Mouse (Mus musculus): ENCODE data around the gene Anapc11. TPM values are rescaled to one million over a fixed set of nuclear protein-coding genes. Genes with fewer than 3 reads are reported as not detected.

Anapc11 gene
- total and polyA plus RNA-seq, 2 experiments from 2014 or later = 43.4 to 163 TPM

DNA sequence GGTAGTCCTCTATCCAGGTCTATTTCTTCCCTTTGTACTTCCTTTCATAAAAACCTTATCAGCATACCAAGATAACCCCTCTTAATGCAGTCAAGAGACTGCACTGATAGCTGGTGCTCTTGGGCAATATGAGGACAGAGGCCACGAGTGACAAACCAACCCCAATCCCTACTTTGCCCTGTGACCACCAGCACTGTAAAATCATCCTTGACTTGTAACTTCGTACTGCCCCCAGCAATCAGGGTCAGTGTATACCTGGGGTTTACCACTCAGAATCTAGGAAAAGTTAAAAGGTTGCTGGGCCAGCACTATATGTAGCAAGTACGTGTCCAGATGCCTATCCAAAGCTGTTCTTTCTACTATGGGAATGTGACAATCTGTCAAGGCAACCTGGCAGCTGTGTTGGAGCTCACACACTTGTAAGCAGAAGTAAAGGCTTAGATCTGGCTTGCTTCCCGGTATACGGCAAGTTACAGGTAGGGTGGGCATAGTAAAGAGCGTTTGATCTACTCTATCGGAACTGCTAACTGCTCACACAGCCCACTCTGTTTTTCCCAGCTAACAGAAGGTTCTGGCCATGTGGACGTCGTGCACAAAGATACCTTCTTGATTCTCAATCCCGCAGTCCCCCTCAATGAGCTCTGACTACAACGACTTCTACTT is 26.3 kb upstream of the Anapc11 start:
- H3K4me1 ChIP-seq (ENCODE audit: control insufficient read depth, insufficient read depth) = peaks cover 26% of the 10 kb centered on the region
- 2% methylated on average over 11 of the region's 11 CpGs for WGBS
- DNase-seq (ENCODE audit: low spot score) (no peak), ATAC-seq (ENCODE audit: insufficient read depth, low read depth) (no peak)
- peak overlapping the region; percentile 67 for H3K4me2 ChIP-seq (ENCODE audit: low read depth, low read length)
- no peaks in the 10 kb centered on the region for H3K9me3 ChIP-seq (replicated peaks; ENCODE audit: control insufficient read depth, low read length)
- peak overlapping the region; percentile 82 for H3K4me3 ChIP-seq (ENCODE audit: low read depth, low read length)
- H3K27me3 ChIP-seq (ENCODE audit: control insufficient read depth, insufficient read depth, low read length) = no peaks in the 10 kb centered on the region
- peaks cover 41% of the 10 kb centered on the region for H3K36me3 ChIP-seq (replicated peaks; ENCODE audit: control insufficient read depth, insufficient read depth, low read length)
- no peak for TF ChIP-seq CTCF (IDR thresholded peaks at IDR 0.05; ENCODE audit: low read depth)
- TF ChIP-seq EP300 (IDR thresholded peaks at IDR 0.05; ENCODE audit: low read depth) = no peak
- H3K9ac ChIP-seq (replicated peaks; ENCODE audit: low read depth, low read length) = peak overlapping the region; percentile 90
- peak overlapping the region; percentile 81 for H3K27ac ChIP-seq (ENCODE audit: low read depth)

DNA sequence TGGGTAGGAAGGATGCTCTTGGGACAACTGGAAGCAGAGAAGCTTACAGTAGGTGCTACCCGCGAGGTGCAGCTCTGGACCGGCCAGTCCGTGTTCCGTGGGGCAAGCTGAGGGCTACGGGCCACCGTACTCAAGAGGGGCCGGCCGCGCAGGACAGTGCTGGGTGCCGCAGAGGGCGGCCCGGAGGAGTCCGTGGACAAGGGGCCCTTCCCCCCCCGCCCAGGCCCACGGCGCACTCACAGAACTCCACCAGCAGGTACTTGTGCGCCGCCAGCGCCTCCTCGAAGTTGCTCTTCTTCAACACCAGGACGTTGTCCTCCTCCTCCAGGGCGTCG is 25.8 kb upstream of the Anapc11 start:
- under 1% methylated on average over 22 of the region's 24 CpGs for WGBS
- H3K4me2 ChIP-seq (ENCODE audit: low read depth, low read length) = peak overlapping the region; percentile 67
- H3K9ac ChIP-seq (replicated peaks; ENCODE audit: low read depth, low read length) = peak overlapping the region; percentile 90
- H3K36me3 ChIP-seq (replicated peaks; ENCODE audit: control insufficient read depth, insufficient read depth, low read length) = peaks cover 37% of the 10 kb centered on the region
- no peak for TF ChIP-seq EP300 (IDR thresholded peaks at IDR 0.05; ENCODE audit: low read depth)
- no peak for TF ChIP-seq CTCF (IDR thresholded peaks at IDR 0.05; ENCODE audit: low read depth)
- peaks cover 26% of the 10 kb centered on the region for H3K4me1 ChIP-seq (ENCODE audit: control insufficient read depth, insufficient read depth)
- DNase-seq (ENCODE audit: low spot score) (no peak), ATAC-seq (ENCODE audit: insufficient read depth, low read depth) (peak; percentile 7)
- peak overlapping the region; percentile 82 for H3K4me3 ChIP-seq (ENCODE audit: low read depth, low read length)
- H3K27ac ChIP-seq (ENCODE audit: low read depth) = peak overlapping the region; percentile 81
- no peaks in the 10 kb centered on the region for H3K9me3 ChIP-seq (replicated peaks; ENCODE audit: control insufficient read depth, low read length)
- no peaks in the 10 kb centered on the region for H3K27me3 ChIP-seq (ENCODE audit: control insufficient read depth, insufficient read depth, low read length)

DNA sequence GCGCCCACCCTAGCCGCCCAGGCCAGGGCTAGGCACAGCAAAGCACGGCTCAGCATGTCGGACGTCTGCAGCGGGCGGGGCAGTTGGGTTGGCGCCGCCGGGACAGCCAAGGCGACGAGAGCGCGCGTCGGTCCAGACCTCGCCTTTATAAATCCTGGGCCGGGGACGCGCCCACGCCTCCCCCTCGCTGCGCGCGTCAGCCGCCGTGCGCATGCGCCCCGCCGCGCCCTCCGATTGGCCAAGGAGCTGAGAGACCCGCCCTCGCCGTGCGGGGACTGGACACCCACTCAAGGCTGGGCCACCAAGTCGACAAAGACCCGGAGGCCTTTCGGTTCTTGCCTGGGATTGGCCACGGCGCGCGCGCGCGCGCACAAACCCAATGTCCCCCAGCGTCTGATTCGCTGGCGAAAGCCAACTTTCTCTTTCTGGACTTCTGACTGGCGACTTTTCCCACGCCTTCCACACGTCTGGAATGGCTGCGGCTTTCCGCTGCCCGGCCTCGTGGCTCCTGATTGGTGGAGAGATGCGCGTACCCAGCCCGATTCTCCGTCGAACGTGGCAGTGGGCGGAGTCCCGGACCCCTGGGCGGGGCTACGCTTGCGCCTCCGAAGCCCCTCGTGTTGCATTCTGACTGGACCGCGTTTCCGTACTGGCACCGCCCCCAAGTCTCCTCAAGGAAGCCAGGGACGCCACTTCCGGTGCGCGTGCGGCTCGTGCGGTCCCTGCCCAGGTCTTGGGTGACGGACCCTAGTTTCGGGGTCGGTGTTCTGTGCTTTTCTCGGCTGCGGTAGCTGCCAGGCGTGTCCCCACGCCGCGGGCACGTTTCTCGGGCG is 25.3 kb upstream of the Anapc11 start, which contains the start of gene P4hb:
TSS of gene P4hb (minus strand) at position 502 of the 833 bp plus-strand sequence.
- Histone ChIP-seq H3K9me3 (replicated peaks; ENCODE audit: control insufficient read depth, low read length) (no peaks in the 10 kb centered on the region), H3K9ac (replicated peaks; ENCODE audit: low read depth, low read length) (peak within 1 kb of the TSS; percentile 90), H3K4me2 (ENCODE audit: low read depth, low read length) (peak within 1 kb of the TSS; percentile 67), H3K4me1 (ENCODE audit: control insufficient read depth, insufficient read depth) (peaks cover 26% of the 10 kb centered on the region), H3K27me3 (ENCODE audit: control insufficient read depth, insufficient read depth, low read length) (no peaks in the 10 kb centered on the region), H3K36me3 (replicated peaks; ENCODE audit: control insufficient read depth, insufficient read depth, low read length) (peaks cover 37% of the 10 kb centered on the region), H3K4me3 (ENCODE audit: low read depth, low read length) (peak within 1 kb of the TSS; percentile 82), H3K27ac (ENCODE audit: low read depth) (peak within 1 kb of the TSS; percentile 97)
- ATAC-seq (ENCODE audit: insufficient read depth, low read depth) (peak; percentile 94), DNase-seq (ENCODE audit: low spot score) (peak; percentile 100)
- under 1% methylated on average over 93 of the region's 94 CpGs for WGBS
- TF ChIP-seq CTCF (IDR thresholded peaks at IDR 0.05; ENCODE audit: low read depth) (no peak), EP300 (IDR thresholded peaks at IDR 0.05; ENCODE audit: low read depth) (peak; percentile 82)

DNA sequence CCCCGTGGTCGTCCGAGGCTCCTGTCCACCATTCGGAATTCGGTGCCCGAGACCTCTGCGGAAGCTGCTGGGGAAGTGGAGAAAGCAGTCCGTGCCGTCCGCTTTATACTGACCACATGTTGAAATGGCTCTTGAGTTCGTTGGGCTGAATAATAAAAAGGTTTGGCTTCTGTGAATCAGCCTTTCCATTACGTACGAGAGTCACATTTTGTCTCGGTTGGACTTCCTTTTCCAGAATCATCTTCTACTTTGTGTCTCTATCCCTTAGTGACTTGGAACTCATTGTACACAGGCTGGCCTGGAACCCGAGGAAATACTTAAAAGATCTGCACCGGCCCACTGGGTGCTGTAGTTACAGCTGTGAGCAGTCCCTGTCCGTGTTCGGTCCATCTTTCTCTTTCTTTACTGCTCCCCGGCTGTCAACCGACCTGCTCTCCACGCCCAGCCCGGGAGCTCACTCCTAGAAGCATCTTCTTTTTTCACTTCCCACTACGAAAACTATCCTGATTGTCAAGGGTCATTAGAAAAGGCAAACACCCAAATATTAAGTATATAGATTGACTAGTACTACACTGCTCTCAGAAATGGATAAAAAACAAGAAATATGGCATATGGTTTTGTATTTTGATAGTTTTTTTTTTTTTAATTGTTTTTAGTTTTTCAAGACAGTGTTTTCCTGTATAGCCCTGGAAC is 24.5 kb upstream of the Anapc11 start:
- H3K9me3 ChIP-seq (replicated peaks; ENCODE audit: control insufficient read depth, low read length) = no peaks in the 10 kb centered on the region
- peak overlapping the region; percentile 82 for H3K4me3 ChIP-seq (ENCODE audit: low read depth, low read length)
- H3K4me1 ChIP-seq (ENCODE audit: control insufficient read depth, insufficient read depth) = peaks cover 26% of the 10 kb centered on the region
- H3K27ac ChIP-seq (ENCODE audit: low read depth) = peak overlapping the region; percentile 97
- H3K27me3 ChIP-seq (ENCODE audit: control insufficient read depth, insufficient read depth, low read length) = no peaks in the 10 kb centered on the region
- peaks cover 37% of the 10 kb centered on the region for H3K36me3 ChIP-seq (replicated peaks; ENCODE audit: control insufficient read depth, insufficient read depth, low read length)
- WGBS = under 1% methylated on average over 23 of the region's 23 CpGs
- H3K9ac ChIP-seq (replicated peaks; ENCODE audit: low read depth, low read length) = peak overlapping the region; percentile 79
- peak; percentile 30 for DNase-seq (ENCODE audit: low spot score)
- peak; percentile 2; the same call in 1 of the 2 replicates for ATAC-seq (ENCODE audit: insufficient read depth, low read depth)
- H3K4me2 ChIP-seq (ENCODE audit: low read depth, low read length) = peak overlapping the region; percentile 67
- TF ChIP-seq CTCF (IDR thresholded peaks at IDR 0.05; ENCODE audit: low read depth) (no peak), EP300 (IDR thresholded peaks at IDR 0.05; ENCODE audit: low read depth) (no peak)

DNA sequence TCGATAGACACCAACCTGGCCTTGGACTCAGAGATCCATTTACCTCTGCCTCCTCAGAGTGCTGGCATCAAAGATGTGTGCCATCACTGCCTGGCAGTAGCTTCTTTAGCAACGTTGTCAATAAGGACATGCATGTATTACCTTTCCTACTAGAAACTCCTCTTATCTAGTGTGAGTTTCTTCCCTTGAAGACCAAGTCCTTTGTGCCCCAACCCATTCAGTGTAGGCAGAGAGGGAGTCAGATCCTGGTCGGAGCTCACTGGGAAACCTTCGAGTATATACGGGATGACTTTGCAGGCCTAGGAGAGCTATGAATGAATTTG is 24.0 kb upstream of the Anapc11 start:
- DNase-seq (ENCODE audit: low spot score) (no peak), ATAC-seq (ENCODE audit: insufficient read depth, low read depth) (no peak)
- H3K4me3 ChIP-seq (ENCODE audit: low read depth, low read length) = peak overlapping the region; percentile 82; the same call in 1 of the 2 replicates
- H3K9me3 ChIP-seq (replicated peaks; ENCODE audit: control insufficient read depth, low read length) = no peaks in the 10 kb centered on the region
- peaks cover 41% of the 10 kb centered on the region for H3K36me3 ChIP-seq (replicated peaks; ENCODE audit: control insufficient read depth, insufficient read depth, low read length)
- peak overlapping the region; percentile 67 for H3K4me2 ChIP-seq (ENCODE audit: low read depth, low read length)
- no peaks in the 10 kb centered on the region for H3K27me3 ChIP-seq (ENCODE audit: control insufficient read depth, insufficient read depth, low read length)
- H3K4me1 ChIP-seq (ENCODE audit: control insufficient read depth, insufficient read depth) = peaks cover 29% of the 10 kb centered on the region
- peak overlapping the region; percentile 97 for H3K27ac ChIP-seq (ENCODE audit: low read depth)
- 14% methylated on average over 5 of the region's 5 CpGs for WGBS
- peak overlapping the region; percentile 79; the same call in 1 of the 2 replicates for H3K9ac ChIP-seq (replicated peaks; ENCODE audit: low read depth, low read length)
- TF ChIP-seq EP300 (IDR thresholded peaks at IDR 0.05; ENCODE audit: low read depth) (no peak), CTCF (IDR thresholded peaks at IDR 0.05; ENCODE audit: low read depth) (no peak)
